8 mouse cellular contexts compared by ENCODE assay signal in the genomic region with DNA sequence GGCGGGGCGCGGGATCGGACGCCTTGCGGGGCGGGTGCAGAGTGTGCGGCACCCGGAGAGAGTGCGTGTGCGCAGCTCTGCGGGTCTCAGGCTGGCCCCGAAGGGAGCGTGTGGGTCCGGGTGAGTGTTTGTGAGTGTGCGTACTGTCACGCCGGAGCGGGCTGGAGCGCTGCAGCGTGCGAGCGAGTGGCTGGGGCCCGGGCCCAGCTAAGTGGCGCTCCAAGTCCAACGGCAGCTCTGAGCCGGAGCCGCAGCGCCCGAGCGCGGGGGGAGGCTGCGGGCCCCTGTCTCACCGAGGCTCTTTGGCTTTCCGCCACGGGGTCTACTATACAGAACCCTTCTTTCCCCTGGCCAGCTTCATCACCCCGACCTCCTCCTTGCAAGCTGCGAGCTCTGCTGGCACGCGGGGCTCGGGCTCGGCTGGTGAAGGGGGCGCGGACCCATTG. TPM values are rescaled to one million over a fixed set of nuclear protein-coding genes. Genes with fewer than 3 reads are reported as not detected.
DNase-seq lines count a peak whose midpoint lies in the region; ATAC-seq and TF ChIP-seq lines count a peak whose summit lies in the region.

No protein-coding gene starts in this region.

- no peak for TF ChIP-seq CTCF in layer of hippocampus, adult 2 months (conservative IDR thresholded peaks at IDR 0.05)
- TF ChIP-seq CTCF in stomach, postnatal 0 days (IDR thresholded peaks at IDR 0.05; ENCODE audit: low read depth) = peak; percentile 0; the same call in 1 of the 2 replicates

- peak in 1 of 2 experiments; percentile 39 for DNase-seq in layer of hippocampus, adult 2 months (ENCODE audit: low spot score in 2 of 2)
- no peak for DNase-seq in layer of hippocampus, adult 8-10 months (ENCODE audit: low spot score in 2 of 2)
- DNase-seq in T-cell, adult 2 months (ENCODE audit: low spot score) = peak; percentile 23
- peak; percentile 64 for DNase-seq in embryo, embryonic 11 days
- DNase-seq in hindbrain, embryonic 14.5 days (ENCODE audit: low spot score) = peak; percentile 56
- peak; percentile 40 for DNase-seq in stomach, postnatal 0 days (ENCODE audit: low spot score)
- DNase-seq in urinary bladder, postnatal 36 days (ENCODE audit: low spot score in 2 of 2) = no peak

- TF ChIP-seq EP300 in stomach, postnatal 0 days (optimal IDR thresholded peaks at IDR 0.05) = no peak

- peak overlapping the region; percentile 94 for H3K27ac ChIP-seq in layer of hippocampus, adult 2 months
- peak overlapping the region; percentile 93 for H3K27ac ChIP-seq in hindbrain, embryonic 14.5 days
- H3K27ac ChIP-seq in liver, embryonic 16.5 days (ENCODE audit: low read length) = no peak overlapping the region
- 0 out of 2 replicates have a peak overlapping the region, but pooled peaks have one; percentile 13 for H3K27ac ChIP-seq in stomach, postnatal 0 days (replicated peaks)

- H3K27me3 ChIP-seq in hindbrain, embryonic 14.5 days (ENCODE audit: control insufficient read depth, insufficient read depth, low read length) = no peaks in the 10 kb centered on the region
- H3K27me3 ChIP-seq in liver, embryonic 16.5 days (ENCODE audit: control insufficient read depth, insufficient read depth, low read depth, low read length) = peaks cover 68% of the 10 kb centered on the region
- peaks cover 6% of the 10 kb centered on the region; the same call in 1 of the 2 replicates for H3K27me3 ChIP-seq in stomach, postnatal 0 days (ENCODE audit: control insufficient read depth, insufficient read depth, low read length)

- under 1% methylated on average over 44 of the region's 44 CpGs for WGBS in hindbrain, embryonic 14.5 days
- WGBS in liver, embryonic 16.5 days (ENCODE audit: insufficient replicate concordance) = under 1% methylated on average over 42 of the region's 44 CpGs
- 0% methylated on average over 39 of the region's 44 CpGs for WGBS in stomach, postnatal 0 days

- peak overlapping the region; percentile 95 for H3K9ac ChIP-seq in hindbrain, embryonic 14.5 days
- 0 out of 2 replicates have a peak overlapping the region, but pooled peaks have one; percentile 20 for H3K9ac ChIP-seq in liver, embryonic 16.5 days (ENCODE audit: low read depth, low read length)
- peak overlapping the region; percentile 68 for H3K9ac ChIP-seq in stomach, postnatal 0 days (ENCODE audit: low read length)

- peak; percentile 66 for ATAC-seq in hindbrain, embryonic 14.5 days (ENCODE audit: low FRiP score)
- ATAC-seq in liver, embryonic 16.5 days (ENCODE audit: low read depth) = no peak; the same call in 1 of the 2 replicates
- peak; percentile 34 for ATAC-seq in stomach, postnatal 0 days (ENCODE audit: low FRiP score, low TSS enrichment)

- peak overlapping the region; percentile 83 for H3K4me2 ChIP-seq in hindbrain, embryonic 14.5 days (replicated peaks)
- peak overlapping the region; percentile 78 for H3K4me2 ChIP-seq in liver, embryonic 16.5 days (ENCODE audit: low read depth, low read length)
- peak overlapping the region; percentile 99 for H3K4me2 ChIP-seq in stomach, postnatal 0 days (replicated peaks; ENCODE audit: low read depth)

- no peaks in the 10 kb centered on the region for H3K36me3 ChIP-seq in hindbrain, embryonic 14.5 days (replicated peaks; ENCODE audit: control insufficient read depth, insufficient read depth)
- no peaks in the 10 kb centered on the region for H3K36me3 ChIP-seq in liver, embryonic 16.5 days (ENCODE audit: control insufficient read depth, insufficient read depth)
- H3K36me3 ChIP-seq in stomach, postnatal 0 days (ENCODE audit: control insufficient read depth, insufficient read depth, low read length) = no peaks in the 10 kb centered on the region

- peaks cover 32% of the 10 kb centered on the region; the same call in 1 of the 2 replicates for H3K4me1 ChIP-seq in hindbrain, embryonic 14.5 days (replicated peaks; ENCODE audit: control insufficient read depth, insufficient read depth, low read length)
- peaks cover 2% of the 10 kb centered on the region for H3K4me1 ChIP-seq in liver, embryonic 16.5 days (ENCODE audit: control insufficient read depth, low read depth, low read length)
- no peaks in the 10 kb centered on the region; the same call in 1 of the 2 replicates for H3K4me1 ChIP-seq in stomach, postnatal 0 days (replicated peaks; ENCODE audit: control insufficient read depth, insufficient read depth)

- peak overlapping the region; percentile 95 for H3K4me3 ChIP-seq in layer of hippocampus, adult 2 months
- H3K4me3 ChIP-seq in hindbrain, embryonic 14.5 days (replicated peaks; ENCODE audit: low read length) = peak overlapping the region; percentile 79
- peak overlapping the region; percentile 64 for H3K4me3 ChIP-seq in liver, embryonic 16.5 days (ENCODE audit: low read depth, low read length)
- peak overlapping the region; percentile 66 for H3K4me3 ChIP-seq in stomach, postnatal 0 days (ENCODE audit: low read depth, low read length)

- H3K9me3 ChIP-seq in hindbrain, embryonic 14.5 days (ENCODE audit: control insufficient read depth, low read length) = no peaks in the 10 kb centered on the region
- no peaks in the 10 kb centered on the region for H3K9me3 ChIP-seq in liver, embryonic 16.5 days (replicated peaks; ENCODE audit: control insufficient read depth, low read length)
- H3K9me3 ChIP-seq in stomach, postnatal 0 days (ENCODE audit: control insufficient read depth, low read length) = no peaks in the 10 kb centered on the region

RNA-seq across cellular contexts. Expression of gene Sema7a, which starts 0.5 kb away (rescaled TPM):
- 100 to 1,000 TPM in 1 of 2 experiments, 10 to 100 TPM in 1; 94.4 to 102 TPM for total RNA-seq in layer of hippocampus, adult 2 months (2021)
- 100 to 1,000 TPM in 1 of 4 experiments, 10 to 100 TPM in 3; 91.0 to 102 (median 94.4) TPM for total RNA-seq in layer of hippocampus, adult 8-10 months (2022)
- 6.3 and 7.3 TPM in 2 replicates for polyA plus RNA-seq in hindbrain, embryonic 14.5 days (2014; fragmentation: Nextera tagmentation; extraction: Ambion mirVana)
- polyA plus RNA-seq in liver, embryonic 16.5 days (2015; fragmentation: Nextera tagmentation; extraction: Ambion mirVana) = 0.04 TPM in 1 of 2 replicates, not detected in the other
- 0.68 and 1.0 TPM in 2 replicates for polyA plus RNA-seq in stomach, postnatal 0 days (2015; fragmentation: Nextera tagmentation; extraction: Ambion mirVana)

RNA-seq across cellular contexts. Expression of gene Ubl7, which starts 29.6 kb away (rescaled TPM):
- total RNA-seq in layer of hippocampus, adult 2 months (2021) = 10 to 100 TPM; 98.5 to 98.7 TPM
- 100 to 1,000 TPM in 2 of 4 experiments, 10 to 100 TPM in 2; 94.6 to 102 (median 98.2) TPM for total RNA-seq in layer of hippocampus, adult 8-10 months (2022)
- 151 and 160 TPM in 2 replicates for polyA plus RNA-seq in hindbrain, embryonic 14.5 days (2014; fragmentation: Nextera tagmentation; extraction: Ambion mirVana)
- polyA plus RNA-seq in liver, embryonic 16.5 days (2015; fragmentation: Nextera tagmentation; extraction: Ambion mirVana) = 50.4 and 50.5 TPM in 2 replicates
- polyA plus RNA-seq in stomach, postnatal 0 days (2015; fragmentation: Nextera tagmentation; extraction: Ambion mirVana) = 93.1 and 94.6 TPM in 2 replicates

Comparison
In these comparisons a context has a peak if more than half of its experiments do, and no peak if none do; other contexts are left out.
1. DNase-seq: peak in T-cell, adult 2 months (single experiment), embryo, embryonic 11 days (single experiment), hindbrain, embryonic 14.5 days (single experiment) and stomach, postnatal 0 days (single experiment); none in layer of hippocampus, adult 8-10 months (0 of 2) and urinary bladder, postnatal 36 days (0 of 2).
2. H3K9ac ChIP-seq: peak in every context shown above with its lines; median percentile 95 in hindbrain, embryonic 14.5 days; 68 in stomach, postnatal 0 days; 20 in liver, embryonic 16.5 days.
3. Peak in every context shown above with its lines, with median percentiles within 50 percentile points of each other: H3K4me3 ChIP-seq and H3K4me2 ChIP-seq.